Mouse (Mus musculus) heart, postnatal 0 days (tissue): ENCODE results near the gene Peli2.

ENCODE experiments used
- CTCF ChIP-seq: IDR thresholded peaks from 2 replicates; pipeline ENCODE4 v1.5.1; 2016; ENCODE audit warnings: antibody characterized with exemption, control low read depth, low read depth
- EP300 ChIP-seq: IDR thresholded peaks from 2 replicates; pipeline ENCODE4 v1.6.1; 2016; ENCODE audit warnings: antibody characterized with exemption, low read depth

DNA sequence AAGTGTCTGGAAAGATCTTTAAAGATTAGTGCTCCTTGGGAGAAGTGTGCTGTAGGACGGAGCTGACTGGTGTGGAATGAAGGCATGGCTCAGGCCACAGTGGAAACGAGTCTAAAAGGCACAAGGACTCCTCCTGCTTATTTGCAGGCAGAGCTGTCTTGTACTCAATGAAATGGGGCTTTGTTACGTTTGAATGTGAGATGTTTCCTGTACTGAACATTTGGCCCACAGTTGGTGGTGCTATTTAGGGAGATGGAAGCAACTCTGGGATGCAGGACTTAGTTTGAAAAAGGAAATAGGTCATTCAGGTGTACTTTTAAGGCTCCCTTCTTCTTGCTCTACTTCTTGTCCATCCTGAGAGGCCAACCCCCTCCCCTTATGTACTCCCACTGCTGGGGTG, 192.6 kb downstream of the Peli2 start:
- TF ChIP-seq EP300 (no peak), CTCF (no peak)
